In genomic region chr1:71886903-71887302, GRCm38 (mm10) we compare ENCODE assay signal across 22 mouse cellular contexts.
DNase-seq lines count a peak whose midpoint lies in the region; ATAC-seq and TF ChIP-seq lines count a peak whose summit lies in the region.
"Had no signal": no experiment of that assay in that cellular context is flagged by ENCODE, and none has a peak within 500 bp of the region (broad histone marks: within the 10 kb centered on the region; RNA-seq: fewer than 3 reads in every experiment).

No protein-coding gene starts in this region.

- H3K27ac ChIP-seq in intestine, embryonic 14.5 days (ENCODE audit: low read depth), result no peak overlapping the region
- peak overlapping the region; percentile 45 for H3K27ac ChIP-seq in liver, embryonic 13.5 days
- no peak overlapping the region for H3K27ac ChIP-seq in forebrain, embryonic 15.5 days (replicated peaks)
- H3K27ac ChIP-seq: gastrocnemius, adult 2 months; heart, embryonic 15.5 days; hindbrain, embryonic 10.5 days; midbrain, embryonic 10.5 days; neural tube, embryonic 13.5 days had no signal

- no peaks in the 10 kb centered on the region for H3K27me3 ChIP-seq in intestine, embryonic 14.5 days (replicated peaks; ENCODE audit: control insufficient read depth, insufficient read depth, low read length)
- H3K27me3 ChIP-seq in liver, embryonic 13.5 days, result no peaks in the 10 kb centered on the region
- H3K27me3 ChIP-seq in forebrain, embryonic 15.5 days, result no peaks in the 10 kb centered on the region
- H3K27me3 ChIP-seq: heart, embryonic 15.5 days; neural tube, embryonic 13.5 days had no signal

- WGBS in intestine, embryonic 14.5 days, result 68% methylated on average over 6 of the region's 6 CpGs
- WGBS in liver, embryonic 13.5 days (ENCODE audit: insufficient replicate concordance), result 70% methylated on average over 6 of the region's 6 CpGs
- 92% methylated on average over 6 of the region's 6 CpGs for WGBS in forebrain, embryonic 15.5 days
- WGBS in lung, adult 2 months, result 79% methylated on average over 6 of the region's 6 CpGs

- H3K4me3 ChIP-seq in intestine, embryonic 14.5 days (ENCODE audit: low read depth, low read length), result no peak overlapping the region
- H3K4me3 ChIP-seq in liver, embryonic 13.5 days (replicated peaks), result no peak overlapping the region
- H3K4me3 ChIP-seq in forebrain, embryonic 15.5 days, result no peak overlapping the region
- no peak overlapping the region for H3K4me3 ChIP-seq in lung, adult 2 months (replicated peaks; ENCODE audit: extremely low read depth, low read depth, low read length)
- H3K4me3 ChIP-seq: erythroblast, embryonic 14.5 days; gastrocnemius, adult 2 months; heart, embryonic 15.5 days; hindbrain, embryonic 10.5 days; midbrain, embryonic 10.5 days; neural tube, embryonic 13.5 days had no signal

- no peak for TF ChIP-seq POLR2A in lung, adult 2 months (IDR thresholded peaks at IDR 0.05; ENCODE audit: borderline replicate concordance, extremely low read depth, low read depth, low read length)

- H3K4me1 ChIP-seq in intestine, embryonic 14.5 days (replicated peaks; ENCODE audit: control insufficient read depth, insufficient read depth, low read length), result no peaks in the 10 kb centered on the region
- peaks cover 6% of the 10 kb centered on the region for H3K4me1 ChIP-seq in liver, embryonic 13.5 days (replicated peaks)
- no peaks in the 10 kb centered on the region for H3K4me1 ChIP-seq in forebrain, embryonic 15.5 days
- no peaks in the 10 kb centered on the region for H3K4me1 ChIP-seq in lung, adult 2 months (ENCODE audit: control insufficient read depth, insufficient read depth, low read length)
- H3K4me1 ChIP-seq: heart, embryonic 15.5 days had no signal

- H3K9me3 ChIP-seq in intestine, embryonic 14.5 days (ENCODE audit: control insufficient read depth, low read length), result no peaks in the 10 kb centered on the region
- no peaks in the 10 kb centered on the region for H3K9me3 ChIP-seq in liver, embryonic 13.5 days (replicated peaks)
- no peaks in the 10 kb centered on the region for H3K9me3 ChIP-seq in forebrain, embryonic 15.5 days
- H3K9me3 ChIP-seq: heart, embryonic 15.5 days; hindbrain, embryonic 10.5 days; midbrain, embryonic 10.5 days; neural tube, embryonic 13.5 days had no signal

- H3K36me3 ChIP-seq in intestine, embryonic 14.5 days (ENCODE audit: control insufficient read depth, insufficient read depth, low read length), result no peaks in the 10 kb centered on the region
- H3K36me3 ChIP-seq in liver, embryonic 13.5 days, result no peaks in the 10 kb centered on the region
- no peaks in the 10 kb centered on the region for H3K36me3 ChIP-seq in forebrain, embryonic 15.5 days
- H3K36me3 ChIP-seq: heart, embryonic 15.5 days; hindbrain, embryonic 10.5 days; midbrain, embryonic 10.5 days; neural tube, embryonic 13.5 days had no signal

- no peak for TF ChIP-seq CTCF in lung, adult 2 months (IDR thresholded peaks at IDR 0.05; ENCODE audit: insufficient read depth, low read length)

- no peak for DNase-seq in intestine, embryonic 14.5 days (ENCODE audit: low spot score)
- DNase-seq in kidney, adult 8-10 months, result peak; percentile 59 to 75
- peak; percentile 59 to 73 for DNase-seq in kidney, postnatal 25 days
- no peak for DNase-seq in liver, embryonic 13.5 days
- no peak for DNase-seq in right cerebral cortex, postnatal 25 days
- no peak for DNase-seq in embryo, embryonic 11 days
- DNase-seq in lung, adult 2 months, result no peak
- DNase-seq: adrenal gland, postnatal 10 days; cerebellum, adult 18-20 months; gastrocnemius, adult 2 months; heart, adult 18-20 months; layer of hippocampus, postnatal 36 days; lung, embryonic 14.5 days; lung, postnatal 4 days; right cerebral cortex, postnatal 14 days had no signal

- ATAC-seq in intestine, embryonic 14.5 days (replicated peaks; ENCODE audit: low FRiP score, low TSS enrichment, low read depth), result peak; percentile 93
- ATAC-seq in liver, embryonic 13.5 days (ENCODE audit: low read depth), result peak; percentile 81
- no peak for ATAC-seq in forebrain, embryonic 15.5 days (replicated peaks)
- ATAC-seq: forebrain, embryonic 14.5 days had no signal

- no peak overlapping the region for H3K9ac ChIP-seq in intestine, embryonic 14.5 days (ENCODE audit: low read length)
- no peak overlapping the region for H3K9ac ChIP-seq in liver, embryonic 13.5 days
- no peak overlapping the region for H3K9ac ChIP-seq in forebrain, embryonic 15.5 days (replicated peaks)
- H3K9ac ChIP-seq: heart, embryonic 15.5 days; lung, embryonic 14.5 days; neural tube, embryonic 13.5 days had no signal

- no peak overlapping the region for H3K4me2 ChIP-seq in intestine, embryonic 14.5 days (ENCODE audit: low read length)
- no peak overlapping the region for H3K4me2 ChIP-seq in liver, embryonic 13.5 days
- H3K4me2 ChIP-seq in forebrain, embryonic 15.5 days (replicated peaks), result no peak overlapping the region
- H3K4me2 ChIP-seq: heart, embryonic 15.5 days; lung, embryonic 14.5 days; neural tube, embryonic 13.5 days had no signal

Comparison
In these comparisons a context has a peak if more than half of its experiments do, and no peak if none do; other contexts are left out.
1. DNase-seq: peak in kidney, adult 8-10 months (2 of 2) and kidney, postnatal 25 days (2 of 2); none in intestine, embryonic 14.5 days (single experiment), liver, embryonic 13.5 days (single experiment), right cerebral cortex, postnatal 25 days (single experiment), embryo, embryonic 11 days (single experiment) and lung, adult 2 months (single experiment).